Mouse (Mus musculus) bone marrow, adult 2 months (tissue): ENCODE measurements at regions not wholly inside any gene's neighbourhood (a gene's known extent, or its start where the extent isn't known, plus 50 kb on each side); places are given as distances from the start of the nearest gene placed in this dataset.

Source experiments
- CTCF ChIP-seq: fragments of 200-500 bp; IDR thresholded peaks from 2 replicates; pipeline ENCODE4 v1.5.1; 2011; ENCODE audit warnings: low read length, control low read depth; ENCODE audit not compliant: control insufficient read depth, insufficient read depth
- POLR2A ChIP-seq: fragments of 200-500 bp; IDR thresholded peaks from 2 replicates; pipeline ENCODE4 v1.6.1; 2011; ENCODE audit warnings: low read depth, mild to moderate bottlenecking, control low read depth, low read length, borderline replicate concordance; ENCODE audit not compliant: control insufficient read depth

DNA sequence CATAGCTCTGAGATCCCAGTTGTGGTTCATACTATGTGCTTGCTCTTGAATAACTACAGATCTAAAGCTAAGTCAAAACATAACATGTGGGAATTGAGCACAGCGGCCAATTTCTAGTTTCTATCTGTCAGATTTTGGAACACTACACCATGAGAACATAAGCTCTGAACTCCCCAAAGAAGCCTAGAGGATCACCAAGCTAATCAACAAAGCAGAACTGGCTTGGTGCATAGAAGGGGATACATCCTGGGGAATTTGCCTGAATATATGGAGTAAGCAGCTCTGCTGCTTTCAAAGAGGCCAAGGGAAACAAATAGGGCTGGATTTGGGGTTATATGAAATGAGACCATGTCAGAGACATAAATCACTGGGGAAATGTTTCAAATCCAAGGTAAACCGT, 105.9 kb upstream of the Igf1 start:
- TF ChIP-seq POLR2A (no peak), CTCF (no peak)
